Mouse (Mus musculus) limb, embryonic 14.5 days (tissue): Measurements from ENCODE around the gene Vangl2. TPM values are rescaled to one million over a fixed set of nuclear protein-coding genes. Genes with fewer than 3 reads are reported as not detected.

Source experiments
- ATAC-seq: fragments of 200-750 bp; cut with Nextera tagmentation; 2 replicates; pipeline ENCODE4 v1.8.0; 2017; ENCODE audit warnings: low read depth, moderate number of reproducible peaks, moderate TSS enrichment; ENCODE audit not compliant: low FRiP score
- DNase-seq: peaks from one replicate; pipeline ENCODE4 v3.0.0-alpha.2; 2015; ENCODE audit warnings: low spot score
- H3K27ac ChIP-seq: fragments of 300-500 bp; sonication (generic); replicated peaks from 2 replicates; pipeline ENCODE4 v1.5.1; 2014; ENCODE audit warnings: low read depth, mild to moderate bottlenecking, low read length, moderate library complexity, mixed read lengths
- H3K27me3 ChIP-seq: fragments of 300-500 bp; sonication (generic); 2 replicates; pipeline ENCODE4 v1.6.1; 2014; ENCODE audit warnings: low read length, mixed read lengths; ENCODE audit not compliant: control insufficient read depth, insufficient read depth
- H3K36me3 ChIP-seq: fragments of 300-500 bp; sonication (generic); 2 replicates; pipeline ENCODE4 v1.6.1; 2014; ENCODE audit warnings: mild to moderate bottlenecking, low read length, moderate library complexity, mixed read lengths; ENCODE audit not compliant: control insufficient read depth, insufficient read depth
- H3K4me1 ChIP-seq: fragments of 300-500 bp; sonication (generic); 2 replicates; pipeline ENCODE4 v1.6.1; 2014; ENCODE audit warnings: antibody characterized with exemption, low read length, mixed read lengths; ENCODE audit not compliant: control insufficient read depth, insufficient read depth
- H3K4me2 ChIP-seq: fragments of 300-500 bp; sonication (generic); replicated peaks from 2 replicates; pipeline ENCODE4 v1.6.1; 2014; ENCODE audit warnings: low read depth, mild to moderate bottlenecking, low read length, moderate library complexity; ENCODE audit not compliant: severe bottlenecking
- H3K4me3 ChIP-seq: fragments of 300-500 bp; sonication (generic); replicated peaks from 2 replicates; pipeline ENCODE4 v1.5.1; 2014; ENCODE audit warnings: low read length
- H3K9ac ChIP-seq: fragments of 300-500 bp; sonication (generic); 2 replicates; pipeline ENCODE4 v1.6.1; 2014; ENCODE audit warnings: mild to moderate bottlenecking, low read depth, low read length, moderate library complexity; ENCODE audit not compliant: severe bottlenecking
- H3K9me3 ChIP-seq: fragments of 300-500 bp; sonication (generic); 2 replicates; pipeline ENCODE4 v1.6.1; 2016; ENCODE audit warnings: low read length; ENCODE audit not compliant: control insufficient read depth
- POLR2A ChIP-seq: fragments of 200-500 bp; IDR thresholded peaks from 2 replicates; pipeline ENCODE4 v1.8.0; 2012; ENCODE audit warnings: inconsistent platforms, mild to moderate bottlenecking, moderate library complexity, borderline replicate concordance; ENCODE audit not compliant: insufficient read depth, insufficient read length; ENCODE audit errors: extremely low read depth
- WGBS: fragments of 180-500 bp; shearing (Covaris S2); extraction: QIAGEN DNeasy Blood & Tissue Kit; methylation state at CpG from one replicate; pipeline ENCODE4 v1.1.7; 2014; 5-methylcytosine and 5-hydroxymethylcytosine counted together
- polyA plus RNA-seq, 2 experiments: library from polyadenylated mRNA; depleted of rRNA in 1 of 2; stranded (reverse) in 1 of 2; unstranded in 1 of 2; fragments of >200 nt; fragmentation: Nextera tagmentation in 1 of 2; extraction: Ambion mirVana in 1 of 2; gene quantifications; 2 replicates each; pipeline versions ENCODE4 v1.2.1 to v1.2.3; 2012 to 2014

Vangl2 gene
- polyA plus RNA-seq, 2 experiments = 15.6 to 29.4 TPM

DNA sequence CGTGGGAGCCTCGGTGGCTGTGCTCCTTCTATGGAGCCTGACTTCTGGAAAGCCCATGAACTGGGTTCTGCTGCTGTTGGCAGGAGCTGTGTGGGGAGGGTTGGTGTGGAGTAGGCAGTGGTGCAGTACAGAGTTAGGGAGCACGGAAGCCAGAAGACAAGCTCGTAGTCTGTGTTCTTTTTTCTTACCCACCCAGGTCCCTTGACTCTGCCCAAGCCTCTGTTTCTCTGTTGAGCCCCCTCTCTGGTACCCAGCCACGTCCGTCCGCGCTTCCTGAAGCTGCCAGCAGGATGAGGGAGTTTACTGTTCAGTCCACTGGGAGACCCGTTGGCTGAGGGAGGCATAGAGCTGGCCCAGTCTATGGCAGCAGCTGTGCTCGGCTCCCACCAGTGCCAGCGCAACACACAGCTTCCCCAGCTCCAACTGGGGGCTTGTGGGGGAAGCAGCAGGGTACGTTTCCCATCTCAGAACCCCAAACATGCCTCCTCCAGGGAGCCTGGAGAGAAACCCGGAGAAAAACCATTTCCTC is 36.4 kb upstream of the Vangl2 start:
- DNase-seq (no peak), ATAC-seq (no peak)
- H3K36me3 ChIP-seq = peaks cover 54% of the 10 kb centered on the region
- 74% methylated on average over 13 of the region's 13 CpGs for WGBS
- H3K4me3 ChIP-seq = no peak overlapping the region
- H3K4me2 ChIP-seq = no peak overlapping the region
- no peaks in the 10 kb centered on the region for H3K27me3 ChIP-seq
- H3K4me1 ChIP-seq = peaks cover 5% of the 10 kb centered on the region
- no peak overlapping the region for H3K9ac ChIP-seq
- TF ChIP-seq POLR2A = no peak
- no peaks in the 10 kb centered on the region for H3K9me3 ChIP-seq
- H3K27ac ChIP-seq = 0 out of 2 replicates have a peak overlapping the region, but pooled peaks have one; percentile 43

DNA sequence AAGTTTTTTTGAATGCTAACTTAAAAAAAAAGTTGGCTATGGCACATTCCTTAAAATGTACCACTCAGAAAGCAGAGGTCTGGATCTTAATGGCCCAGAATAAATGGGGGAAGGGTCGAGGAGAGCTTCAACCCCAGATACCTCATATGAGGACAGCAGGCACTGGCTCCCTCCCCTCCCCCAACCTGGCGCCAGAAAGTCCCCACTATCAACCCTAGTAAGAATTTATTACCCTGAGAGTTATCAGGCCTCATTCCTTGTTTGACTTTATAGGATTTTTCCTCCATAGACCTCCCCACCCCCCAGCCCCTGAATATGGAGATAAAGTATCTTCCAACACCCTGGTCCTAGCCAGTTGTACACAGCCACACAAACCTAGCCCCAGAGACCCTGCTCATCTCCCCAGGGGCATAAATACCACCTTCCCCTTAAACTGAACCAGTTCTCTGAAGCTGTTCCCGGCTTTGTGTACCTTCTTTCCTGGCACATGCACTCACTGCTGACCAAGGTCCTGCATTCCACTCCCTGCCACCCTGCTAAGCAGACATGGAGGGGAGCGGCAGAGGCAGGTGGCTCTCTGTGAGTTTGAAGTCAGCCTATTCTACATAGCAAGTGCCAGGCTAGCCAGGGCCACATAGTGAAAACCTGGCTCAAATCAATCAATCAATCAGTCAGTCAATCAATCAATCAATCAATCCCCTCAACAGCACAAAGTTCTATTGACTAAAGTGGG is 35.2 kb upstream of the Vangl2 start:
- no peaks in the 10 kb centered on the region for H3K9me3 ChIP-seq
- peaks cover 42% of the 10 kb centered on the region for H3K36me3 ChIP-seq
- WGBS = 23% methylated on average over 4 of the region's 4 CpGs
- no peak overlapping the region for H3K27ac ChIP-seq
- H3K9ac ChIP-seq = no peak overlapping the region
- ATAC-seq = no peak
- no peak for DNase-seq
- H3K4me1 ChIP-seq = peaks cover 5% of the 10 kb centered on the region
- H3K4me2 ChIP-seq = no peak overlapping the region
- TF ChIP-seq POLR2A = no peak
- no peaks in the 10 kb centered on the region for H3K27me3 ChIP-seq
- H3K4me3 ChIP-seq = no peak overlapping the region

DNA sequence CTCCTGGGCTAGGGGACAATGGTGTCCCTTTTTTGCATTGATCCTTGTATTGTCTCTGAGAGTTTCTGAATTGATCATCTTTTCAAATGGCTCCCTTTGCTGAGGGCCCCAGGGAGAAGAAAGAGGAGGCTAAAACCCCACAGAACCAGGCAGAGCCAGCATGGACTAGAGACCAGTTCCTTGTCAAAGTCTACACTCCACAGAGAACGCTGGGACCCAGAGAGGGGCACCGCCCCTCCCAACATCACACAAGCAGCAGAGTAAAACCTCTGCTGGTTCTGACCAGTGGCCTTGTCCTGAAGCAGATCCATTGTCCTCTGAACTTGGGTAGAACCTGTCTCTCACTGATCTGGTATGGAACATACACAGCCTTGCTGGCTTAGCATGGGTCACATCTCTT is 33.9 kb upstream of the Vangl2 start:
- no peak overlapping the region for H3K4me2 ChIP-seq
- no peak overlapping the region for H3K27ac ChIP-seq
- H3K36me3 ChIP-seq = peaks cover 28% of the 10 kb centered on the region
- no peaks in the 10 kb centered on the region for H3K27me3 ChIP-seq
- peaks cover 5% of the 10 kb centered on the region for H3K4me1 ChIP-seq
- ATAC-seq (no peak), DNase-seq (no peak)
- no peak for TF ChIP-seq POLR2A
- H3K4me3 ChIP-seq = no peak overlapping the region
- H3K9ac ChIP-seq = no peak overlapping the region
- H3K9me3 ChIP-seq = no peaks in the 10 kb centered on the region
- WGBS = 78% methylated on average over 2 of the region's 2 CpGs

DNA sequence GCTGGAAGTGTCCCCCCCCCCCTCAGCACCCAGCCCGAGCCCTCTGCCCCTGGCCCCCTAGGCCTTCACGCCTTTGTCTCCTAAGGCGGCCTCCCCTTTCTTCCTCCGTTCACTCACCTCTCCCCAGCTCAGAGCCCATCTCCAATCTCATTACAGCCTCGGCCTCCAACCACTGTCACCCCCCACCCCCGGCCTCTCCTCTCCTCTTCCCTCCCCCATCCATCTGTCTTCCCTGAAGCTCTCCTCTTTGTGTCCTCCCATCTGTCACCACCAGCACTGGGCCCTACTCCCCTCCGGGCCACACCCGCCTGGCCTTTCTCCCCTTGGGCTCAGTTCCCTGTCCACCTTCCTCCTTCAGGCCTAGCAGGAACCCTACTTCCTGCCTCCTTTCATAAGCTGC is 33.0 kb upstream of the Vangl2 start:
- H3K27ac ChIP-seq = no peak overlapping the region
- H3K4me3 ChIP-seq = no peak overlapping the region
- no peak overlapping the region for H3K4me2 ChIP-seq
- H3K9ac ChIP-seq = no peak overlapping the region
- 31% methylated on average over 8 of the region's 8 CpGs for WGBS
- DNase-seq (no peak), ATAC-seq (no peak)
- H3K36me3 ChIP-seq = peaks cover 20% of the 10 kb centered on the region
- no peak for TF ChIP-seq POLR2A
- 0 out of 2 replicates have a peak, but pooled peaks cover 2% of the 10 kb centered on the region for H3K27me3 ChIP-seq
- H3K9me3 ChIP-seq = no peaks in the 10 kb centered on the region
- H3K4me1 ChIP-seq = peaks cover 5% of the 10 kb centered on the region

DNA sequence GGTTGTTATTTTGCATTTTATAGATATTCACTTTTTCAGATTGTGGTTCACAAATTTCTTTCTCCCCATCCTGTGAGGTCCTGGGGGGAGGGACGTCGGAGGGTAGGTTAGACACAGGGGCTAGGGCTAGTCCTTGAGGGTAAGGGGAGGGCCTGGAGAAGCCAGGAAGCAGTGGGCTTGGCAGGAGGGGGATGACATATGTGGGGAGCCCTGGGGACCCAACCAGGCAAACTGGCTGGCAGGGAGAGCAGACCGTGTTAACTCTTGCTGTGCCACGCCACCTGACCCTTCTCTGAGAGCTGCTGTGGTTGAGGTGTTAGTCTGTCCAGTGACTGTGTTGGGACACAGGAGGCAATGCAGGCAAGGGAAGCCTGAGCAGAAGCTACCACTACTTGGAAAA is 32.4 kb upstream of the Vangl2 start:
- H3K9ac ChIP-seq = no peak overlapping the region
- no peak for TF ChIP-seq POLR2A
- H3K4me2 ChIP-seq = no peak overlapping the region
- H3K27ac ChIP-seq = no peak overlapping the region
- WGBS = 51% methylated on average over 4 of the region's 4 CpGs
- DNase-seq = no peak
- no peaks in the 10 kb centered on the region for H3K9me3 ChIP-seq
- no peak overlapping the region for H3K4me3 ChIP-seq
- peaks cover 5% of the 10 kb centered on the region; the same call in 1 of the 2 replicates for H3K27me3 ChIP-seq
- H3K36me3 ChIP-seq = peaks cover 15% of the 10 kb centered on the region
- ATAC-seq = no peak
- peaks cover 5% of the 10 kb centered on the region for H3K4me1 ChIP-seq
